16 mouse cellular contexts compared by ENCODE assay signal in genomic region chr3:116993011-116993410, GRCm38 (mm10). TPM values are rescaled to one million over a fixed set of nuclear protein-coding genes. Genes with fewer than 3 reads are reported as not detected.
DNase-seq lines count a peak whose midpoint lies in the region; ATAC-seq lines count a peak whose summit lies in the region.
"Had no signal": no experiment of that assay in that cellular context is flagged by ENCODE, and none has a peak within 500 bp of the region (broad histone marks: within the 10 kb centered on the region; RNA-seq: fewer than 3 reads in every experiment).

No protein-coding gene starts in this region.

- no peak for ATAC-seq in megakaryocyte progenitor cell, adult 5-6 weeks (replicated peaks; ENCODE audit: poor library complexity)
- ATAC-seq: forebrain, embryonic 14.5 days; forebrain, embryonic 16.5 days had no signal

- peak; percentile 32 to 52 for DNase-seq in cerebellum, postnatal 14 days
- no peak for DNase-seq in cerebellum, adult 8-10 months
- DNase-seq in fibroblast of lung, adult 2 months (ENCODE audit: low read depth), result peak; percentile 63
- DNase-seq in lung, postnatal 10 days, result no peak
- DNase-seq: adrenal gland, adult 2 months; adrenal gland, postnatal 10 days; adrenal gland, postnatal 25 days; cerebellum, adult 18-20 months; cerebellum, adult 9-10 months; cerebellum, postnatal 25 days had no signal

RNA-seq across cellular contexts. Expression of gene Palmd, which starts 24.2 kb away (rescaled TPM):
- total RNA-seq in megakaryocyte progenitor cell, adult 5-6 weeks (2015), result not detected in 2 replicates
- not detected in 2 replicates for total RNA-seq in megakaryocyte progenitor cell, adult 5-6 weeks (2017)
- total RNA-seq: MEL had no signal

RNA-seq across cellular contexts. Expression of gene 4930455H04Rik, which starts 24.9 kb away (rescaled TPM):
- total RNA-seq in megakaryocyte progenitor cell, adult 5-6 weeks (2015), result not detected in 2 replicates
- total RNA-seq in megakaryocyte progenitor cell, adult 5-6 weeks (2017), result not detected in 2 replicates
- total RNA-seq: adrenal gland, adult 2 months; adrenal gland, postnatal 25 days; adrenal gland, postnatal 4 days; ES-E14; MEL had no signal

Comparison
In these comparisons a context has a peak if more than half of its experiments do, and no peak if none do; other contexts are left out.
1. DNase-seq: peak in cerebellum, postnatal 14 days (2 of 2) and fibroblast of lung, adult 2 months (single experiment); none in cerebellum, adult 8-10 months (single experiment) and lung, postnatal 10 days (single experiment).